Mouse (Mus musculus) thymus, adult 2 months (tissue): ENCODE data around the gene Podnl1. TPM values are rescaled to one million over a fixed set of nuclear protein-coding genes. Genes with fewer than 3 reads are reported as not detected.
A peak's percentile ranks its signal among the peaks of the same experiment; 100 is the strongest.

Source experiments
- DNase-seq: peaks from one replicate; pipeline ENCODE4 v3.0.0; 2021
- H3K27ac ChIP-seq: fragments of 200-500 bp; 2 replicates; pipeline ENCODE4 v1.5.1; 2012; ENCODE audit warnings: low read length, control low read depth; ENCODE audit not compliant: control insufficient read depth, insufficient read depth
- H3K27me3 ChIP-seq: fragments of 200-500 bp; 2 replicates; pipeline ENCODE4 v1.6.1; 2012; ENCODE audit warnings: mild to moderate bottlenecking, low read length, moderate library complexity, mixed read lengths; ENCODE audit not compliant: control insufficient read depth, insufficient read depth
- H3K36me3 ChIP-seq: fragments of 200-500 bp; 2 replicates; pipeline ENCODE4 v1.6.1; 2012; ENCODE audit warnings: mild to moderate bottlenecking, low read length, moderate library complexity; ENCODE audit not compliant: control insufficient read depth, insufficient read depth
- H3K4me1 ChIP-seq: fragments of 200-500 bp; replicated peaks from 2 replicates; pipeline ENCODE4 v1.6.1; 2012; ENCODE audit warnings: low read length; ENCODE audit not compliant: control insufficient read depth, insufficient read depth
- H3K4me3 ChIP-seq: fragments of 200-500 bp; 2 replicates; pipeline ENCODE4 v1.5.1; 2012; ENCODE audit warnings: mild to moderate bottlenecking, low read length, control low read depth, moderate library complexity; ENCODE audit not compliant: control insufficient read depth, insufficient read depth
- CTCF ChIP-seq: fragments of 200-500 bp; IDR thresholded peaks from 2 replicates; pipeline ENCODE4 v1.5.1; 2012; ENCODE audit warnings: mild to moderate bottlenecking, control low read depth, low read length, moderate library complexity, borderline replicate concordance; ENCODE audit not compliant: control insufficient read depth, poor library complexity, insufficient read depth; ENCODE audit errors: extremely low read depth
- POLR2A ChIP-seq: fragments of 200-500 bp; IDR thresholded peaks from 2 replicates; pipeline ENCODE4 v1.6.1; 2012; ENCODE audit warnings: mild to moderate bottlenecking, low read length, control low read depth, moderate library complexity; ENCODE audit not compliant: control insufficient read depth, poor library complexity, insufficient read depth; ENCODE audit errors: extremely low read depth
- WGBS: fragments of 180-500 bp; shearing (Covaris S2); methylation state at CpG from one replicate; pipeline ENCODE4 v1.1.7; 2018; 5-methylcytosine and 5-hydroxymethylcytosine counted together
- polyA plus RNA-seq: library from polyadenylated mRNA; depleted of rRNA; stranded (reverse); fragments of >200 nt; gene quantifications from 2 replicates; pipeline ENCODE4 v1.2.3, GENCODE M21; 2012

The Podnl1 gene
- polyA plus RNA-seq, 1 experiment, result 6.6 TPM

DNA sequence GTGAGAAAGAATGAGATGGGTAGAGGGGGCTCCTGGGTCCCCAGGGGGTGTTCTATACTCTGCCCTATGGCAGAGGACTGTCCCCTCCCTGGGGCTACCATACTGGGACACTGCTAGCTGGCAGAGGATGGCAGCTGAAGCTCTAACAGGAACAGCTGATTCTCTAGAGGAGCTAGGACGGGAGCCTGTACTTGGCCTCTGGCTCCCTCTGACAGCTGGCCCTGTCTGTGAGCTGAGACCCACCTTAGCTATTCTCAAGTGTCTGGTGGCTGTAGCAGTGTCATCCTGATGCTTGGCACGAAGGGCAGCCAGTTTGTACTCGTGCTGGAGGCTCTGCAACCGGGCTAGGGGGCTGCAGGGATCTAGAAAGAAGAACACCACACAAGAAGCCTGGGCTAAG is 15.0 kb downstream of the Podnl1 start:
- TF ChIP-seq CTCF (no peak), POLR2A (no peak)

DNA sequence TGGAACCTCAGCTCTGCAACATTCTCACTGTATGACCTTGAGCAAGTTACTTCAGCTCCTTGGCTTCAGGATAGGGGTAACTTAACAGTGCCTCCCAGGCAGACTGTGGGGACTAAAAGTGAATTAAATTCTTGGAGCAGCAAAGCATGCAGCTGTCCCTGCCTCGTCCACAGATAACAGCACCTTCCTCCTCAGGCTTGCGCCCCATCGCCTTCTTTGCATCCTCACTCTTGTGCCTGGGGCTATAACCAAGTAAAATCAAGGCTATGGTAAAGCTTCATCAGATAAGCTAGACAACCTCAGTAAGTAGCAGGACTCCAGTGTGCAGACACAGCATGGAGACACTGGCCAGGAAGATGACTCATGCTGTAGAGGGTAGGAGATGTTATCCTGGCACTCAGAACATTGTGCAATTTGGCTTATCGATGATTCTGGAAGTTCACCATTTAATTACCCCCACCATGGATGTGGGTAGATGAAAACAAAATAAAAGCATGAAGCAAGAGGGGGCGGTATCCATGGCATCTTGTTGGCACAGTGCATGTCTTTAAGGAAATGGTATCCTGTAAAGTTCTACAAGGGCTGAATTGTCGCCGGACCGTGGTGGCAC is 19.0 kb downstream of the Podnl1 start:
- Histone ChIP-seq H3K4me3 (no peak overlapping the region), H3K4me1 (peaks cover 16% of the 10 kb centered on the region), H3K36me3 (peaks cover 37% of the 10 kb centered on the region), H3K27ac (no peak overlapping the region), H3K27me3 (no peaks in the 10 kb centered on the region)
- TF ChIP-seq POLR2A (no peak), CTCF (no peak)
- 95% methylated on average over 8 of the region's 8 CpGs for WGBS
- no peak for DNase-seq

More for the DNA sequence above, 15.0 kb downstream of the Podnl1 start:
- DNase-seq, result no peak
- Histone ChIP-seq H3K4me3 (no peak overlapping the region), H3K4me1 (no peaks in the 10 kb centered on the region), H3K27ac (no peak overlapping the region), H3K36me3 (peaks cover 50% of the 10 kb centered on the region), H3K27me3 (no peaks in the 10 kb centered on the region)
- WGBS, result 93% methylated on average over 4 of the region's 4 CpGs

DNA sequence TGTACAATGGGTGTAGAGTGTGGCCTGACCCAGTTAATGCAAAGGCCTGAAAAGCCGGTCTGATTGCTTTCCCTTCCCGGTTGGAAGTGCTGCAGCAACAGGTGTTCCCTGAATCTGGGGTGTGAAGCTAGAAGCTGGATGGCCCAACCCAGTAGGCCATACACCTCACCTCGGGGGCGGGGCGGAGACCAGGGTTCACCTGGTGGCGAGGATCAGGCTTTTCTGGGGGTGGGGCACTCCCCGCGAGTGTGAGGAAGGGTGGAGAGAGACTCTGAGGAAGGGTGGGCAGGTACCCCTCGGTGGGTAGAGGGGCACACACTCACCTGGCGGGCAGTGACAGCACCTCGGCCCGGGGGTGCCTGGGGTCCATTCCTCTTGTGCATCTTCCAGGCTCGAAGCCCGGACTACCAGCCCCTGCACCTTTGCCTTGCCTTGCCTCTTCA is 21.6 kb downstream of the Podnl1 start:
- Histone ChIP-seq H3K27ac (no peak overlapping the region), H3K27me3 (no peaks in the 10 kb centered on the region), H3K4me3 (peak overlapping the region; percentile 70), H3K4me1 (peaks cover 16% of the 10 kb centered on the region), H3K36me3 (peaks cover 14% of the 10 kb centered on the region)
- DNase-seq, result no peak
- no peak for TF ChIP-seq CTCF
- WGBS, result 8% methylated on average over 14 of the region's 14 CpGs

DNA sequence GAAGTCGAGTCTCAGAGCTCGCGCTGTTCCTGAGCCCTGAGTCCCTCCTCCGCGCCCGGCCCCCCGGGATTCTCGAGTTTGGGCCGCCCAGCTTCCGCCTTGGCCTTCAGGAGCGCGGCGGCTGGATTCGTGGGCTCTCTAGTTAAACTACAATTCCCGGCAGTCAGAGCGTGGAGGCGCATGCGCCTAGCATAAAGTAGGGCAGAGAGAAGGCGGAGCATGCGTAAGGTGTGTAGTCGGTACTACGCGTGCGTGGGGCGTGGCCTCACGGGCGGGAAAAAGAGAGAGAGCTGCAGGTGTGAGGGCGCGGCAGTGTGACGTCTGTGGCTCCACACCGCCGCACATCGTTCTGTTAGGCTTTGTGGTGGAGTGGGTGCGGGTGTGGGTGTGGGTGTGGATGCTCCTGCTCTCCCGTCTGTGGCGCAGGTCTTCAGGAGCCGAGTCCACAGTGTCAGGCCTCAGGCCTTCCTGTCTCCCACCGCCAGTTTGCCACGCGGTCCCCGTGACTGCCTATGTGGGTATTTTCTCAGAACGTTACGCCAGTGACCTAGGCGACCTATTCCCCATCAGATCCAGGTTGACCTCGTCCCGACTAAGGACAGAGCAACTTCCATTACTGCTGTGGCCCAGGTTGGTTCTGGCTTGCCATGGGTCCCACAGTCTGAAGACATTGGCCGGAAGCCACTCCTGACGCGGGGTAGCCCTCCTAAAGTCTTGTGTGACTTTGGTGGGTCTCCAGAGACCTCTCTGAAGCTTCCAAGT is 22.2 kb downstream of the Podnl1 start, which contains the start of the genes Cc2d1a and 4930432K21Rik:
Gene Cc2d1a, minus strand, starts transcription at position 168 of the 762 bp plus-strand sequence.
Gene 4930432K21Rik, plus strand, starts transcription at position 257 of the 762 bp plus-strand sequence.
- WGBS, result 14% methylated on average over 49 of the region's 49 CpGs
- peaks cover 16% of the 10 kb centered on the region for H3K4me1 ChIP-seq
- DNase-seq, result peak; percentile 97
- TF ChIP-seq POLR2A, result peak; percentile 84
- no peak for TF ChIP-seq CTCF
- H3K4me3 ChIP-seq, result peak within 1 kb of the TSS; percentile 70
- no peak within 1 kb of the TSS for H3K27ac ChIP-seq
- H3K36me3 ChIP-seq, result peaks cover 10% of the 10 kb centered on the region
- H3K27me3 ChIP-seq, result no peaks in the 10 kb centered on the region

DNA sequence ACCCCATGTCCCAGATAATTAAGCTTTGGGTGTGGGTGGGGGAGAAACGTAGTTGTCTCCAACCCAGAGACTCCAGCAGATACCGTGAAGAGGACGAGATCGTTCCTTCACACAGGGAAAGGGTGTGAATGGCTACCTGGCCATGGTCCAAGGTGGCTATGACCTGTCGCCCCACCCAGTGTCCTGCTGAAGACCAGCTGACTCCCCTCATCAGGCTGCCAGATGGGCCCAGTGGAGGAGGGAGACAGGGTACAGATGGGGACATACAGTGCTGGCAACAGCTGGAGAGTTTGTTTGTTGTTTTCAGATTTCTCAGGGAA is 22.7 kb downstream of the Podnl1 start:
- H3K4me1 ChIP-seq, result peaks cover 16% of the 10 kb centered on the region
- H3K36me3 ChIP-seq, result peaks cover 5% of the 10 kb centered on the region
- no peaks in the 10 kb centered on the region for H3K27me3 ChIP-seq
- no peak overlapping the region for H3K27ac ChIP-seq
- H3K4me3 ChIP-seq, result no peak overlapping the region
- TF ChIP-seq POLR2A (no peak), CTCF (no peak)
- DNase-seq, result no peak
- WGBS, result 97% methylated on average over 5 of the region's 5 CpGs

DNA sequence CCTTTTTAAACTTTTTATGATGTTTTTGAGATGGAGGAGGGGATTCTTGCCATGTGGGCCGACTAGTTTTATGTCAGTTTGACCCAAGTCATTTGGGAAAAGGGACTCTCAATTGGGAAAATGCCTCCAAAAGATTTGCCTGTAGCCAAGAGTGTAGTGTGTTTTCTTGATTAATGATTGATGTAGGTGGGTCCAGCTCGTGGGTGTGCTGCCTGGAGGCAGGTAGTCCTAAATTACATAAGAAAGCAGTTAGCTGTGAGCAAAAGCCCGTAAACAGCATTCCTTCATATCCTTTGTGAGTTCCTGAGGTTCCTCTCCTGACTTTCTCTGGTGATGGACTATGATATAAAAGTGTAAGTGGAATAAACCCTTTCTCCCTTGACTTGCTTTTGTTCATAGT is 23.4 kb downstream of the Podnl1 start:
- no peak overlapping the region for H3K27ac ChIP-seq
- DNase-seq, result no peak
- WGBS, result 94% methylated on average over 3 of the region's 3 CpGs

DNA sequence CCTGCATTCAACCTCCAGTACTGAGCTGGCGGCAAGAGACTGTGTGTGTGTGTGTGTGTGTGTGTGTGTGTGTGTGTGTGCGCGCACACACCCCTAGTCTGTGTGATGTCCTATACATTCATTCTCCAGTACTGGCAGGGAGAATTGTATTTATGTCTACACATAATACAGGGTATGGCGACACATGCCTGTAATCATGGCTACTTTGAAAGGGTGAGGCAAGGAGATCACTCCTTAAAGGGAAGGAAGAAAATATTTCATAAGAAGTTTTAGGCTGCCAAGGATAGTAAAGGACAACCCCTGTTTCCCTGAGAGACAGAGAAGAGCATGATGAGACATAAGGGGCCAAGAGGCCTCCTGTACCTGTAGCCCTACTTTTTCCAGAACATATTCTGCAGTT is 31.8 kb downstream of the Podnl1 start:
- no peaks in the 10 kb centered on the region for H3K36me3 ChIP-seq
- WGBS, result 98% methylated on average over 4 of the region's 4 CpGs
- H3K4me1 ChIP-seq, result no peaks in the 10 kb centered on the region
- no peak for DNase-seq
- H3K27me3 ChIP-seq, result no peaks in the 10 kb centered on the region
- H3K4me3 ChIP-seq, result no peak overlapping the region
- TF ChIP-seq CTCF (no peak), POLR2A (no peak)
- no peak overlapping the region for H3K27ac ChIP-seq

More for the DNA sequence above, 23.4 kb downstream of the Podnl1 start:
- no peaks in the 10 kb centered on the region for H3K27me3 ChIP-seq
- TF ChIP-seq POLR2A (no peak), CTCF (no peak)
- no peak overlapping the region for H3K4me3 ChIP-seq
- peaks cover 16% of the 10 kb centered on the region for H3K4me1 ChIP-seq
- H3K36me3 ChIP-seq, result no peaks in the 10 kb centered on the region
